Mouse (Mus musculus): ENCODE results near the gene Mrps18a. TPM values are rescaled to one million over a fixed set of nuclear protein-coding genes. Genes with fewer than 3 reads are reported as not detected.

Gene Mrps18a
- total RNA-seq (2021): 100 to 1,000 TPM; 106 to 110 TPM

- peak; percentile 87 for DNase-seq
Observed at GRCm38 (mm10) chr17:46110402-46111289, at the start of gene Mrps18a. TSS of gene Mrps18a (plus strand) at chr17:46110986.

GRCm38 (mm10) chr17:46063283-46063973, 47.4 kb upstream of the Mrps18a start:
- DNase-seq: peak; percentile 71

- DNase-seq: no peak
Observed at GRCm38 (mm10) chr17:46063974-46064312, 46.8 kb upstream of the Mrps18a start.

GRCm38 (mm10) chr17:46070046-46070445, 40.7 kb upstream of the Mrps18a start:
- no peak for DNase-seq

GRCm38 (mm10) chr17:46071531-46071930, 39.3 kb upstream of the Mrps18a start:
- DNase-seq: no peak

- peak; percentile 71 for DNase-seq
Observed at GRCm38 (mm10) chr17:46073730-46074301, 37.0 kb upstream of the Mrps18a start.

- no peak for DNase-seq
Observed at GRCm38 (mm10) chr17:46074398-46075115, 36.2 kb upstream of the Mrps18a start.

GRCm38 (mm10) chr17:46075116-46075485, 35.7 kb upstream of the Mrps18a start:
- peak; percentile 45 for DNase-seq

GRCm38 (mm10) chr17:46075551-46076259, 35.1 kb upstream of the Mrps18a start:
- DNase-seq: no peak

- DNase-seq: no peak
Observed at GRCm38 (mm10) chr17:46076260-46076551, 34.6 kb upstream of the Mrps18a start.

- DNase-seq: no peak
Observed at GRCm38 (mm10) chr17:46077921-46078534, 32.8 kb upstream of the Mrps18a start.

GRCm38 (mm10) chr17:46079037-46079436, 31.7 kb upstream of the Mrps18a start:
- no peak for DNase-seq

GRCm38 (mm10) chr17:46080388-46080787, 30.4 kb upstream of the Mrps18a start:
- no peak for DNase-seq

- no peak for DNase-seq
Observed at GRCm38 (mm10) chr17:46081042-46081441, 29.7 kb upstream of the Mrps18a start.

GRCm38 (mm10) chr17:46081657-46082056, 29.1 kb upstream of the Mrps18a start:
- DNase-seq: peak; percentile 82

GRCm38 (mm10) chr17:46083381-46083780, 27.4 kb upstream of the Mrps18a start:
- no peak for DNase-seq

GRCm38 (mm10) chr17:46084091-46084501, 26.7 kb upstream of the Mrps18a start:
- DNase-seq: peak; percentile 94

GRCm38 (mm10) chr17:46086341-46086870, 24.4 kb upstream of the Mrps18a start:
- no peak for DNase-seq

- DNase-seq: no peak
Observed at GRCm38 (mm10) chr17:46091351-46091750, 19.4 kb upstream of the Mrps18a start.

- DNase-seq: no peak
Observed at GRCm38 (mm10) chr17:46091899-46092298, 18.9 kb upstream of the Mrps18a start.

- DNase-seq: no peak
Observed at GRCm38 (mm10) chr17:46098525-46098924, 12.3 kb upstream of the Mrps18a start.

GRCm38 (mm10) chr17:46101906-46102305, 8.9 kb upstream of the Mrps18a start:
- no peak for DNase-seq
